Mouse (Mus musculus): ENCODE measurements at regions not wholly inside any gene's neighbourhood (a gene's known extent, or its start where the extent isn't known, plus 50 kb on each side); places are given as distances from the start of the nearest gene placed in this dataset.
A peak's percentile ranks its signal among the peaks of the same experiment; 100 is the strongest.

- DNase-seq = no peak
Measured at GRCm38 (mm10) chr1:61470617-61471214, 167.9 kb upstream of the Pard3b start.

DNA sequence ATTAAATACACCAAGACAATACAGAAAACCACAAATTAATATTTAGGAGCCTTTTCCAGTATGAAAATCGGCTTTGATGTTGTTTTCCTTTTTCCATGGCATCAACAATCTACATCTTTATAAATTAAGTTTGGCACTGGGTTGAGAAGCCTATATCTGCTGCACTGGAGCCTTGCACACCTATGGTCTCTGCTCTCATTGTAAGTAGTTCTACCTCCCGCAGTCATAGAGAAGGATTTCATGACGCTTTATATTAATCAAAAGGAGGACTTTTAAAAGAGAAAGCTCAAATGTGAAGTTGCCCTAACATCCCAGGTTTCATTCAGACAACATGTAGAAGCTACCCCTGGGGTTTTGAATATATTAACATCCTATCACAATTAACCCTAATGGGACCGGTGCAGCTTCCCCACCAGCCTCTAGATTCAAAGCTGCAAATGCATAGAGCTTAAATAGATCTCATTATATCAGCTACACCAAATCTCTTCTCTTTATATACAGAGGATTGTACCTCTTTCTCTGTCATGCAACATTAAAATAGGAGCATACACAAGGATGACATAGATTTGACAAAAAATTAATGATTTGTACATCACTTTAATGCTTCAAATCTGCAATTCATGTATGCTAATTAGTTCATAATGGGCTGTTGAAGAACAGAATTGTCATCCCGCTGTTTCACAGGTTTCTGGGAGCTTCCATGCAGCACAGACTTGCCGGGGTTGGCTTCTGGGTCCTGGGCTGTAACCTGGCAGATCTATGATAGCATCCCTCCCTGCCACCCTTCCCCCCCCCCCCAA lies 166.6 kb upstream of the Pard3b start:
- DNase-seq = no peak

DNA sequence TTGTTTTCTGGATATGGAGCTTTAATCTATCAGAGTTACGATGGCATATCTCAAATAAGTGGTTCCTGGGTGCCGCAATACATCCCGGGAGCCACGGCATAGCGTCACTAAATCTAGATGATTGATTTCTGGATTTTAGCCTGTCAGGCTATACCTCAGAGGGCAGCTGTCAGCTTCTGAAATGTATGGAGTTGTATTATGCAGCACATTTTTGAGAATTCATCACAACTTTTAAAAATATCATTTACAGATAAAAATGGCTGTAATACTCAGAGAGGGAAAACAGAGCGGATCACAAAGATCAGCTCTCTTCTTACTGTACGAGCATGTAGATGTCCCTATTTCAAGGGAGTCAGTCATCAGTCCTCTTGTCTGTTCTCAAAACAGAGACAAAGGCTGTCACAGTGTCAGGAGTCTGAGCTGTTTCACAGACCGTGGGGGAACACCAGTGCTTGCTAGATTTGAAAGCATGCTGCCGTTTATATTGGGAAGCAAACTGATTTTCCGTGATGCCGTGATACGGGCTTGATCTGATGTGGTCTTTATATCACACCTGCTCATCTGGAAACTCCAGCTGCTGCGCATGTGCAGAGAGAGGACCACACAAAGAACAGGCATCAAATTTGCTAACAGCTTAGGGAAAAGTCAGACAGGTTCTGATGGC lies 165.9 kb upstream of the Pard3b start:
- no peak for DNase-seq

- DNase-seq = no peak
Measured at GRCm38 (mm10) chr1:61485459-61485858, 153.2 kb upstream of the Pard3b start.

DNA sequence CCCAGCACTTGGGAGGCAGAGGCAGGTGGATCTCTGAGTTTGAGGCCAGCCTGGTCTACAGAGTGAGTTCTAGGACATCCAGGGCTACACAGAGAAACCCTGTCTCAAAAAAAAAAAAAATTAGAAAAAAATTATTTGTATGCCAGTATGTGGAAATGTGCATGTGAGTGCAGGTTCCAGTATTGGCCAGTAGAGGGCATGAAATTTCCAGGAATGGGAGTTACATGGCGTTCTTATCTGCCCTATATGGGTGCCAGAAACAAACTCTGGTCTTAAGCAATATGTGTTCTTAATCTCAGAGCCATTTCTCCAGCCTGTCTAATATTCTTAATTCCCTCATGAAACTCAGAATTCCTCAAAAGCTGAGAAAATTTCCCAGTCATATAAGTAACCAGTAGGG lies 113.7 kb upstream of the Pard3b start:
- DNase-seq = no peak

- DNase-seq = no peak
Measured at GRCm38 (mm10) chr1:61525881-61526280, 112.7 kb upstream of the Pard3b start.

GRCm38 (mm10) chr1:61528757-61529156 lies 109.9 kb upstream of the Pard3b start:
- no peak for DNase-seq

DNA sequence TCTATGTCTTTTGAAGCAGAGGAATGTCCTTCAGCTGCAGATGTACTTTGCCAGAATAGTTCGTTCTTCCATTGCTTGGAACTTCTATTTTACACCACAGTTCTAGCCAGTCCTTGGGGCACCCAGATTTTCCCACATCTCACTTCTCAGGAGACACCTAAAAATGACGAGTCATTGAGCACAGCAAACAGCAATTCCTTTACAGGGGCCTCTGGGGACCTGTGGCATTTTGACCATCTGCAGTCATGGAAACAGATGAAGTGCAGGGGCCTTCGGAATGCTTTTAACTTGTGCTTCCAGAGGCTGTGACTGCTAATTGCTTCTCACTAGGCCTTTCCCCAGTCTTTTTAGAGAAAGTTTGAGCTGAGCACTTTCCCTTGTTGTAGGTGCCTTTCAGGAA lies 108.5 kb upstream of the Pard3b start:
- no peak for DNase-seq

GRCm38 (mm10) chr1:61531487-61531886 lies 107.1 kb upstream of the Pard3b start:
- DNase-seq = no peak

DNA sequence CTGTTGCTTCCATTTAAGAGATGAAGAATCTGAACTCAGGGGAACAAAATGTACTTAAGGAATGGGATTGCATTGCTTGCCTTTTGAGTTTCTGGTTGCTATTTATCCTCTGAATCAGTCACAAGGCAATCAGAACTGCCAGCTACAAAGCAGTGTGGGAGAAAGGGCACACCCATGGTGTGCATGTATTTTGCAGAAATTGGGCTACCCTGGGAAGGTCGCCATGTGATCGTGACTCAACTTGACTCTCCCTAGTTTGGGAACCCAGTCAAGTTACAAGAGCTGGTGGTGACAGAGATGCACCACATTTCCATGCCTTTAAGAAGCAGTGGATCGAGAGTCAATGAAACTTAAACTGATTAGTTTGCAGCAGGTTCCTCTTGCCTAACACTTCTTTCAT lies 98.5 kb upstream of the Pard3b start:
- no peak for DNase-seq

DNA sequence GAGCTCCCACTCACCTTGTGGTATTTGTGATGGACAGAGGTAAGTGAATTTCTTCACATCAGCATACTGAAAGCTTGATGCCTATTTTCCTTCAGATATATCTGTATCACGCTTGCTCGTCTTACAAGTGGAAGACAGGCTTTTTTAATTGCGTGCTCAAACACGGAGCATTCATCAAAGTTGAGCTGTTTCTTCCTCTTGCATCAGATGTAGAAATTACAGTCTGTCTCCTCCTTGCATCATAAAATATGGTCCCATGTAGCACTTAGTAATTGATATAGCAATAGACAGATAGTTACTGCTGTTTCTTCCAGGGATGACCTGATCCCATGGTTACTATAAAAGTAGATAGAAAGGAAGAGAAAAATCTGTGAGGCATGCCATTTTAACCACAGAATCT lies 97.5 kb upstream of the Pard3b start:
- DNase-seq = no peak

- DNase-seq = peak in 1 of 2 experiments; percentile 13
Measured at GRCm38 (mm10) chr1:61552577-61553517, 85.8 kb upstream of the Pard3b start.

DNA sequence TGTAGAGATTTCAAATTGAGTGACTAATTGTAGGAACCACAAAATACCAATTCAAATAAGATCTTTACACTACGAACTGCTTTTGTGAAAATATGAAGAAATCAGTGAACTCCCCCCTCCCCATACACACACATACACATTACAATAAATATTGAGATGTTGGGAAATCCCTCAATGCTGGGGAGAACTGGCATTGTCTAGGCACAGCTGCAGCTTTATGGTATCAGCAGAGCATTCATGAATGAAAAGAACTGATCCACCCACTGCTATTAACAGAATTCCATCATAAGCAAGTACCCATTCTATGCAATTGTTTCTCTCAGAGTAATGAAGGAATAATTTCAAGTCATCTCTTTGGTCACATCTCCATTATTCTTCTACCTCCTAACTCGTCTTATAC lies 79.1 kb upstream of the Pard3b start:
- DNase-seq = no peak

DNA sequence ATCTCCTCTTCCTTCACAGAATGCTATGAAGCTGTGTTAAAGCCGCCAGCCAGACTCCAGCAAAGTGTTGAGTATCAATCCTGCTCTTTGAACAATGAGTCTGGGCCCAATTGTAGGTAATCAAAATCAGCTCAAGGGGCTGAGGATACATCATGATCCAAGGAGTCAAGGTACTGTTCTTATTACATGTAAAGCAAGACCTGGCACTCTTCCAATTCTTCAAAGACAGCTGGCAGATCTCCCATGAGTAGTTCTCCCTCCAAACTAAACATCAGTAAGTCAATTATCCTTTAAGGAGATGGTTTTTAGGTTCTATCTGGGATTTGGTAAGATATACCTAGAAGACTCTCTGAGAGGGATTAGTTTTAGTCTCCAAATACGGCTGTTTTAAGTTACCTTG lies 76.5 kb upstream of the Pard3b start:
- DNase-seq = no peak

- DNase-seq = no peak
Measured at GRCm38 (mm10) chr1:61565471-61565870, 73.2 kb upstream of the Pard3b start.

DNA sequence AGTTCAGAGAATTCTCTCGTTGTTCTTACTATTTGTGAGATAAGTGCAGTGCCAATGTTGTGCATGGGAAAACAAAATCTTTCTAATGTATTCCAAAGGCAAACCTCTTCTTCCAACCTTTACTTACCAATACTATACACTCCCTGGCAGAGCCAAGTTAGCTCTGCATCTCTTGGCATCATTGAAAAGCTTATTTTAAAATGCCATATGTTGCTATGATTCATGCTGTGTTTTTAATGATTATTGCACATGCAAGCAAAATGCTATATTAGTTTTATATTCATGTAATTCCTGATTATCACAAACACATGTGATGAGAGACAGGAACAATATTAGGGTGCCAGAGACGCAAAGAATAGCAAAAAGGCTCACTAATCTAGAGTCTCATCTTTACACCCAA lies 64.3 kb upstream of the Pard3b start:
- no peak for DNase-seq

DNA sequence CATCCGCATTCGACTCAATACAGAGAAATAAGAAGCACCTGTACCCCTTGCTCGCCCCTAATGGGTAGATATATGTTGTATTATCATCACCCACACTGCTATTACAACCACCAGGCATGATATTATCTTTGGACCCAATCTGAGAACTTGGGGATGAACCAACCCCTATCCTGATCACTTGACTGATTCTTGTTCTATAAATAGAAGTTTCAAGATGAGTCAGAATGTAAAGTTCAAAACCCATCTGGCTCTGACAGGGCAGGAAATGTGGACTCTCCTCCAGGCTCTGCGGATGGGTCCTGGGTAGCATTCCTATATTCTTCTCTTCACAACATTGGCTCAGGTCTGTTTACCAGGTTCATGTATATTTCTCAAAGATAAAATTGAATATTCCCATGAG lies 61.9 kb upstream of the Pard3b start:
- no peak for DNase-seq

- no peak for DNase-seq
Measured at GRCm38 (mm10) chr1:61587251-61587650, 51.4 kb upstream of the Pard3b start.
